ENCODE assay signal across 20 mouse cellular contexts in the genomic region with DNA sequence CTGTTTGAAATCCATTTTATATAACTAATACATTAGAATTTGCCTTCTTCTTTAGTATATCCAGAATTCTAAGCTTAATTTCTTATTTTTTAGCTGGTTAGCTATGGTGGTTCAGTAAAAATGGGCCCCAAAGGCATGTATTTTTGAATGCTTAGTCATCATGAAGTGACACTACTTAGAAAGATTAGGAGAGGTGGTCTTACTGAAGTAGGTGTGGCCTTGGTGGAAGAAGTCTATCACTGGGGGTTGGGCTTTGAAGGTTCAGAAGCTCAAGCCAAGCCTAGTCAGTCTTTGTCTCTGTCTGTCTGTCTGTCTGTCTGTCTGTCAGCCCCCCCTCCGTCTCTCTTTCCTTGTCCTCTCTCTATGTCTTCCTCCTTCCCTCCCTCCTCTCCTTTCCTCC.
"Had no signal": no experiment of that assay in that cellular context is flagged by ENCODE, and none has a peak within 500 bp of the region (broad histone marks: within the 10 kb centered on the region; RNA-seq: fewer than 3 reads in every experiment).

No protein-coding gene starts in this region.

- H3K9ac ChIP-seq: kidney, embryonic 15.5 days; liver, embryonic 15.5 days; midbrain, embryonic 12.5 days; midbrain, embryonic 15.5 days; neural tube, embryonic 12.5 days; neural tube, embryonic 15.5 days; stomach, embryonic 15.5 days had no signal

- H3K27me3 ChIP-seq: kidney, embryonic 15.5 days; liver, embryonic 15.5 days; midbrain, embryonic 12.5 days; midbrain, embryonic 15.5 days; neural tube, embryonic 12.5 days; neural tube, embryonic 15.5 days; stomach, embryonic 15.5 days had no signal

- ATAC-seq: midbrain, embryonic 15.5 days had no signal

- DNase-seq: kidney, adult 11 months; kidney, adult 8-10 months; kidney, postnatal 10 days; kidney, postnatal 36 days; layer of hippocampus, postnatal 36 days; lung, adult 2 months; lung, postnatal 14 days; lung, postnatal 4 days; right cerebral cortex, adult 18-20 months; right cerebral cortex, postnatal 25 days; spleen, adult 18-20 months; thymus, postnatal 25 days had no signal

- H3K27ac ChIP-seq: kidney, embryonic 15.5 days; left cerebral cortex, adult 2 months; liver, embryonic 15.5 days; midbrain, embryonic 12.5 days; midbrain, embryonic 15.5 days; neural tube, embryonic 12.5 days; neural tube, embryonic 15.5 days; stomach, embryonic 15.5 days had no signal

- H3K36me3 ChIP-seq: kidney, embryonic 15.5 days; liver, embryonic 15.5 days; midbrain, embryonic 12.5 days; midbrain, embryonic 15.5 days; neural tube, embryonic 12.5 days; neural tube, embryonic 15.5 days; stomach, embryonic 15.5 days had no signal

- H3K4me2 ChIP-seq: kidney, embryonic 15.5 days; liver, embryonic 15.5 days; midbrain, embryonic 12.5 days; midbrain, embryonic 15.5 days; neural tube, embryonic 12.5 days; neural tube, embryonic 15.5 days; stomach, embryonic 15.5 days had no signal

- H3K4me3 ChIP-seq: kidney, embryonic 15.5 days; left cerebral cortex, adult 2 months; liver, embryonic 15.5 days; midbrain, embryonic 12.5 days; midbrain, embryonic 15.5 days; neural tube, embryonic 12.5 days; neural tube, embryonic 15.5 days; stomach, embryonic 15.5 days had no signal

- H3K9me3 ChIP-seq: kidney, embryonic 15.5 days; liver, embryonic 15.5 days; midbrain, embryonic 12.5 days; midbrain, embryonic 15.5 days; neural tube, embryonic 12.5 days; neural tube, embryonic 15.5 days; stomach, embryonic 15.5 days had no signal
